Mouse (Mus musculus) midbrain, embryonic 12.5 days (tissue): ENCODE data around the gene Nol9. TPM values are rescaled to one million over a fixed set of nuclear protein-coding genes. Genes with fewer than 3 reads are reported as not detected.

Source experiments
- ATAC-seq: fragments of 200-750 bp; cut with Nextera tagmentation; 2 replicates; pipeline ENCODE4 v1.8.0; 2017; ENCODE audit warnings: low read depth, moderate TSS enrichment, moderate library complexity; ENCODE audit not compliant: low FRiP score
- H3K27ac ChIP-seq: fragments of 300-500 bp; sonication (generic); replicated peaks from 2 replicates; pipeline ENCODE4 v1.5.1; 2016; ENCODE audit warnings: mild to moderate bottlenecking
- H3K27me3 ChIP-seq: fragments of 300-500 bp; sonication (generic); 2 replicates; pipeline ENCODE4 v1.6.1; 2016; ENCODE audit warnings: mild to moderate bottlenecking
- H3K36me3 ChIP-seq: fragments of 300-500 bp; sonication (generic); 2 replicates; pipeline ENCODE4 v1.6.1; 2016
- H3K4me1 ChIP-seq: fragments of 300-500 bp; sonication (generic); 2 replicates; pipeline ENCODE4 v1.6.1; 2016
- H3K4me2 ChIP-seq: fragments of 300-500 bp; sonication (generic); replicated peaks from 2 replicates; pipeline ENCODE4 v1.6.1; 2016; ENCODE audit warnings: mild to moderate bottlenecking, moderate library complexity
- H3K4me3 ChIP-seq: fragments of 300-500 bp; sonication (generic); 2 replicates; pipeline ENCODE4 v1.5.1; 2016; ENCODE audit warnings: mild to moderate bottlenecking
- H3K9ac ChIP-seq: fragments of 300-500 bp; sonication (generic); replicated peaks from 2 replicates; pipeline ENCODE4 v1.6.1; 2016; ENCODE audit warnings: mild to moderate bottlenecking, moderate library complexity
- H3K9me3 ChIP-seq: fragments of 300-500 bp; sonication (generic); 2 replicates; pipeline ENCODE4 v1.6.1; 2016; ENCODE audit warnings: mild to moderate bottlenecking
- WGBS: fragments of 180-500 bp; shearing (Covaris S2); methylation state at CpG from one replicate; pipeline ENCODE4 v1.1.7; 2016; 5-methylcytosine and 5-hydroxymethylcytosine counted together
- polyA plus RNA-seq: library from polyadenylated mRNA; unstranded; fragments of >200 nt; fragmentation: Nextera tagmentation; extraction: Ambion mirVana; gene quantifications from 2 replicates; pipeline ENCODE4 v1.2.1, GENCODE M21; 2016

The Nol9 gene
- polyA plus RNA-seq: 35.4 and 36.9 TPM in 2 replicates

- WGBS: under 1% methylated on average over 75 of the region's 86 CpGs
- Histone ChIP-seq H3K4me2 (peak within 1 kb of the TSS; percentile 87), H3K9me3 (no peaks in the 10 kb centered on the region), H3K27me3 (no peaks in the 10 kb centered on the region), H3K36me3 (peaks cover 33% of the 10 kb centered on the region), H3K27ac (peak within 1 kb of the TSS; percentile 30; the same call in 1 of the 2 replicates), H3K4me3 (peak within 1 kb of the TSS; percentile 100), H3K9ac (peak within 1 kb of the TSS; percentile 95), H3K4me1 (peaks cover 11% of the 10 kb centered on the region)
- ATAC-seq: peak; percentile 92
Measured at GRCm38 (mm10) chr4:152038985-152039830, at the start of gene Nol9. Nol9 (plus strand) TSS chr4:152039321.

- Histone ChIP-seq H3K27me3 (no peaks in the 10 kb centered on the region; the same call in 1 of the 2 replicates), H3K9me3 (no peaks in the 10 kb centered on the region), H3K27ac (no peak overlapping the region), H3K36me3 (peaks cover 28% of the 10 kb centered on the region), H3K9ac (no peak overlapping the region), H3K4me1 (peaks cover 30% of the 10 kb centered on the region), H3K4me2 (no peak overlapping the region), H3K4me3 (no peak overlapping the region)
- 92% methylated on average over 9 of the region's 9 CpGs for WGBS
- ATAC-seq: no peak
Measured at GRCm38 (mm10) chr4:151992091-151992490, 47.0 kb upstream of the Nol9 start.

GRCm38 (mm10) chr4:151993035-151993434, 46.1 kb upstream of the Nol9 start:
- Histone ChIP-seq H3K4me3 (no peak overlapping the region), H3K4me2 (peak overlapping the region; percentile 87; the same call in 1 of the 2 replicates), H3K4me1 (peaks cover 29% of the 10 kb centered on the region), H3K27me3 (peaks cover 6% of the 10 kb centered on the region; the same call in 1 of the 2 replicates), H3K27ac (no peak overlapping the region), H3K36me3 (peaks cover 28% of the 10 kb centered on the region), H3K9ac (no peak overlapping the region), H3K9me3 (no peaks in the 10 kb centered on the region)
- no peak for ATAC-seq
- WGBS: 89% methylated on average over 6 of the region's 6 CpGs

- H3K27me3 ChIP-seq: peaks cover 8% of the 10 kb centered on the region; the same call in 1 of the 2 replicates
- peak overlapping the region; percentile 100 for H3K4me3 ChIP-seq
- H3K4me2 ChIP-seq: peak overlapping the region; percentile 87
- WGBS: under 1% methylated on average over 60 of the region's 61 CpGs
- peak overlapping the region; percentile 76 for H3K27ac ChIP-seq
- no peak for ATAC-seq
- H3K9me3 ChIP-seq: no peaks in the 10 kb centered on the region
- peaks cover 26% of the 10 kb centered on the region for H3K36me3 ChIP-seq
- peaks cover 20% of the 10 kb centered on the region for H3K4me1 ChIP-seq
- peak overlapping the region; percentile 96 for H3K9ac ChIP-seq
Measured at GRCm38 (mm10) chr4:151994228-151995171, 44.6 kb upstream of the Nol9 start.

GRCm38 (mm10) chr4:151995371-151996172, 43.5 kb upstream of the Nol9 start:
- Histone ChIP-seq H3K27me3 (peaks cover 8% of the 10 kb centered on the region; the same call in 1 of the 2 replicates), H3K27ac (peak overlapping the region; percentile 76), H3K9me3 (no peaks in the 10 kb centered on the region), H3K9ac (peak overlapping the region; percentile 96), H3K4me1 (peaks cover 20% of the 10 kb centered on the region), H3K36me3 (peaks cover 21% of the 10 kb centered on the region), H3K4me2 (peak overlapping the region; percentile 87), H3K4me3 (peak overlapping the region; percentile 100)
- 1% methylated on average over 65 of the region's 111 CpGs for WGBS
- peak; percentile 65; the same call in 1 of the 2 replicates for ATAC-seq

GRCm38 (mm10) chr4:151996173-151996950, 42.8 kb upstream of the Nol9 start, which contains the start of gene Phf13:
Phf13 (minus strand) TSS chr4:151996258.
- Histone ChIP-seq H3K4me2 (peak within 1 kb of the TSS; percentile 87), H3K9me3 (no peaks in the 10 kb centered on the region), H3K27ac (peak within 1 kb of the TSS; percentile 76), H3K4me3 (peak within 1 kb of the TSS; percentile 100), H3K9ac (peak within 1 kb of the TSS; percentile 96), H3K4me1 (peaks cover 20% of the 10 kb centered on the region), H3K27me3 (peaks cover 8% of the 10 kb centered on the region; the same call in 1 of the 2 replicates), H3K36me3 (peaks cover 13% of the 10 kb centered on the region)
- under 1% methylated on average over 92 of the region's 94 CpGs for WGBS
- ATAC-seq: peak; percentile 96

- H3K9me3 ChIP-seq: no peaks in the 10 kb centered on the region
- H3K27me3 ChIP-seq: peaks cover 8% of the 10 kb centered on the region; the same call in 1 of the 2 replicates
- 7% methylated on average over 13 of the region's 13 CpGs for WGBS
- peaks cover 8% of the 10 kb centered on the region for H3K36me3 ChIP-seq
- peak overlapping the region; percentile 87 for H3K4me2 ChIP-seq
- ATAC-seq: no peak
- H3K4me3 ChIP-seq: peak overlapping the region; percentile 100
- H3K9ac ChIP-seq: peak overlapping the region; percentile 68
- peak overlapping the region; percentile 75 for H3K27ac ChIP-seq
- H3K4me1 ChIP-seq: peaks cover 20% of the 10 kb centered on the region
Measured at GRCm38 (mm10) chr4:151996951-151997222, 42.2 kb upstream of the Nol9 start.

- Histone ChIP-seq H3K4me2 (peak overlapping the region; percentile 87; the same call in 1 of the 2 replicates), H3K27me3 (peaks cover 8% of the 10 kb centered on the region; the same call in 1 of the 2 replicates), H3K9ac (no peak overlapping the region), H3K36me3 (no peaks in the 10 kb centered on the region), H3K27ac (no peak overlapping the region), H3K9me3 (no peaks in the 10 kb centered on the region), H3K4me1 (peaks cover 20% of the 10 kb centered on the region), H3K4me3 (peak overlapping the region; percentile 100; the same call in 1 of the 2 replicates)
- WGBS: 73% methylated on average over 3 of the region's 3 CpGs
- ATAC-seq: no peak
Measured at GRCm38 (mm10) chr4:151997701-151998100, 41.4 kb upstream of the Nol9 start.

- Histone ChIP-seq H3K36me3 (no peaks in the 10 kb centered on the region), H3K9me3 (no peaks in the 10 kb centered on the region), H3K27ac (no peak overlapping the region), H3K9ac (no peak overlapping the region), H3K4me1 (peaks cover 6% of the 10 kb centered on the region; the same call in 1 of the 2 replicates), H3K4me2 (no peak overlapping the region), H3K27me3 (peaks cover 8% of the 10 kb centered on the region; the same call in 1 of the 2 replicates), H3K4me3 (no peak overlapping the region)
- ATAC-seq: no peak
- 71% methylated on average over 3 of the region's 3 CpGs for WGBS
Measured at GRCm38 (mm10) chr4:151999481-151999880, 39.6 kb upstream of the Nol9 start.

- peaks cover 6% of the 10 kb centered on the region; the same call in 1 of the 2 replicates for H3K4me1 ChIP-seq
- H3K27ac ChIP-seq: no peak overlapping the region
- H3K36me3 ChIP-seq: no peaks in the 10 kb centered on the region
- no peak overlapping the region for H3K4me3 ChIP-seq
- WGBS: 65% methylated on average over 4 of the region's 4 CpGs
- no peak overlapping the region for H3K9ac ChIP-seq
- peaks cover 8% of the 10 kb centered on the region; the same call in 1 of the 2 replicates for H3K27me3 ChIP-seq
- no peak overlapping the region for H3K4me2 ChIP-seq
- ATAC-seq: no peak
- H3K9me3 ChIP-seq: no peaks in the 10 kb centered on the region
Measured at GRCm38 (mm10) chr4:152000906-152001305, 38.2 kb upstream of the Nol9 start.
